Mouse (Mus musculus): ENCODE data around the gene Ppa2. TPM values are rescaled to one million over a fixed set of nuclear protein-coding genes. Genes with fewer than 3 reads are reported as not detected.

The Ppa2 gene
- total RNA-seq, 1 experiment: 44.1 TPM

DNA sequence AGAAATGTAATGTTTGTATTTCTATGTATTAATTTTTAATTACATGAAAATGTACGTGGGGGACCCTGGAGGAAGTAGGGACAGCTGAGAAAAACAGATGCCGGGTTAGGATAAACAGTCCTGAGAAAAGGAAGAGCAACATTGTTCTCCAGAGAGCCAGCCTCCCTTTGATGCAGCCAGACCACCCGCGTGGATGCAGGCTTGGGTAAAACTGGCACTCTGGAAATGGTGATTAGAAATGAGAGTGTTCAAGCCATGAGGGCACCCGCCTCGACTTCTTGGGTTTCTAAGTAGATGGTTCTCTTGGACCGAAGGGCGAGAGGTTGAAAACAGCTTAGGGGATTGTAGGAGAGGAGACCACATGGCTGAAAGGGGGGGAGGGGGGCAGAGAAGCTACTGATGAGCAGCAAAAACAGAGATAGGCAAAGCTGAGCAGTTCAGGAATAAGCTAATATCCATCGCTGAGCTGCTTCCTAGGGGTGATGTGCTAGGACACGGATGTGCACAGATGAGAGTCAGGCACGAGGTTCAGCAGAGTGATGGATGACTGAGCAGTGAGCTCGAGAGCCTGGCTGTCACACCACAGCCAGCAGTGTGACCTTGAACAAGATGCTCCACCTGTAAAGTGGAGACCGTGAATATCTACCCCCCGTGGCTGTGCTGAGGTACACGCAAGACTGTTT lies 21.4 kb downstream of the Ppa2 start:
- no peaks in the 10 kb centered on the region for H3K9me3 ChIP-seq (ENCODE audit: control insufficient read depth, insufficient read depth, low read depth, low read length)
- no peak overlapping the region for H3K27ac ChIP-seq (ENCODE audit: insufficient read depth, low read depth, low read length, poor library complexity, severe bottlenecking)
- no peak for DNase-seq (ENCODE audit: low read depth, low spot score)
- H3K9ac ChIP-seq (ENCODE audit: insufficient read depth, low read depth, low read length, poor library complexity, severe bottlenecking): no peak overlapping the region
- in situ Hi-C loops (cut with MboI; ENCODE audit: low sequenced_read_pairs in 2 of 2, unreplicated experiment in 2 of 2): no loop called here
- TF ChIP-seq CHD2 (IDR thresholded peaks at IDR 0.05; ENCODE audit: low read depth, low read length) (no peak), HCFC1 (IDR thresholded peaks at IDR 0.05; ENCODE audit: borderline replicate concordance, insufficient read depth, low read length) (no peak), ZC3H11A (IDR thresholded peaks at IDR 0.05; ENCODE audit: borderline replicate concordance, low read depth, low read length) (no peak), MAFK (IDR thresholded peaks at IDR 0.05; ENCODE audit: insufficient read depth, low read depth, low read length) (no peak), ZNF384 (IDR thresholded peaks at IDR 0.05; ENCODE audit: low read depth, low read length) (no peak)
- H3K4me1 ChIP-seq (ENCODE audit: control insufficient read depth in 2 of 2, insufficient read depth in 2 of 2, low read length in 2 of 2, poor library complexity in 1 of 2): peaks cover 0 to 2% of the 10 kb centered on the region in 2 experiments; a peak in 1 of 4 replicates
- H3K4me3 ChIP-seq (ENCODE audit: insufficient read depth in 1 of 2, low read depth in 1 of 2, low read length in 2 of 2, poor library complexity in 1 of 2, severe bottlenecking in 1 of 2): no peak overlapping the region
- peaks cover 5% of the 10 kb centered on the region for H3K36me3 ChIP-seq (ENCODE audit: control insufficient read depth, insufficient read depth, low read length, poor library complexity, severe bottlenecking)

DNA sequence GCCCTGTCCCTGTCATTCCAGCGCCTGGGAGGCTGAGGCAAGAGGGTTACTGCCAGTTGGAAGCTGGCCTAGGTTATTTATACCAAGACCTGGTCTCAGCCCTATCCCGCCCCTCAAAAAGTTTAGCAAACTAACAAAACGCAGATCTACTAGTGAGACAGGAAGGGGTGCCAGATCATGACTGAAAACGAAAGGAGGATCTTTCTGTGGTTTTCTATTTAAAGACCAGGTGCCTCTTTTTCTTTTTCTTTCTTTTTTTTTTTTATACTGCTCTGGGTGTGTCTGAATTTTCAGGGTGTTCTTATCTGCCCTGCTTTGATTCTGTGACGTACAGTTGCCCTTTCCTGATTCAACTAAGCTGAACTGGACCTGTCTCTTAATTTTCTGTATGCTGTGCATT lies 22.4 kb downstream of the Ppa2 start:
- no peaks in the 10 kb centered on the region for H3K9me3 ChIP-seq (ENCODE audit: control insufficient read depth, insufficient read depth, low read depth, low read length)
- no peak overlapping the region for H3K9ac ChIP-seq (ENCODE audit: insufficient read depth, low read depth, low read length, poor library complexity, severe bottlenecking)
- TF ChIP-seq HCFC1 (IDR thresholded peaks at IDR 0.05; ENCODE audit: borderline replicate concordance, insufficient read depth, low read length): no peak
- no peak for TF ChIP-seq ZC3H11A (IDR thresholded peaks at IDR 0.05; ENCODE audit: borderline replicate concordance, low read depth, low read length)
- TF ChIP-seq MAFK (IDR thresholded peaks at IDR 0.05; ENCODE audit: insufficient read depth, low read depth, low read length): no peak
- no peak for TF ChIP-seq ZNF384 (IDR thresholded peaks at IDR 0.05; ENCODE audit: low read depth, low read length)
- TF ChIP-seq CHD2 (IDR thresholded peaks at IDR 0.05; ENCODE audit: low read depth, low read length): no peak
- in situ Hi-C loops (cut with MboI; ENCODE audit: low sequenced_read_pairs in 2 of 2, unreplicated experiment in 2 of 2): no loop called here
- no peak overlapping the region for H3K4me3 ChIP-seq (ENCODE audit: insufficient read depth in 1 of 2, low read depth in 1 of 2, low read length in 2 of 2, poor library complexity in 1 of 2, severe bottlenecking in 1 of 2)
- H3K4me1 ChIP-seq (ENCODE audit: control insufficient read depth in 2 of 2, insufficient read depth in 2 of 2, low read length in 2 of 2, poor library complexity in 1 of 2): peaks cover 0 to 2% of the 10 kb centered on the region in 2 experiments; a peak in 1 of 4 replicates
- H3K27ac ChIP-seq (ENCODE audit: insufficient read depth, low read depth, low read length, poor library complexity, severe bottlenecking): no peak overlapping the region
- DNase-seq (ENCODE audit: low read depth, low spot score): no peak
- peaks cover 5% of the 10 kb centered on the region for H3K36me3 ChIP-seq (ENCODE audit: control insufficient read depth, insufficient read depth, low read length, poor library complexity, severe bottlenecking)

DNA sequence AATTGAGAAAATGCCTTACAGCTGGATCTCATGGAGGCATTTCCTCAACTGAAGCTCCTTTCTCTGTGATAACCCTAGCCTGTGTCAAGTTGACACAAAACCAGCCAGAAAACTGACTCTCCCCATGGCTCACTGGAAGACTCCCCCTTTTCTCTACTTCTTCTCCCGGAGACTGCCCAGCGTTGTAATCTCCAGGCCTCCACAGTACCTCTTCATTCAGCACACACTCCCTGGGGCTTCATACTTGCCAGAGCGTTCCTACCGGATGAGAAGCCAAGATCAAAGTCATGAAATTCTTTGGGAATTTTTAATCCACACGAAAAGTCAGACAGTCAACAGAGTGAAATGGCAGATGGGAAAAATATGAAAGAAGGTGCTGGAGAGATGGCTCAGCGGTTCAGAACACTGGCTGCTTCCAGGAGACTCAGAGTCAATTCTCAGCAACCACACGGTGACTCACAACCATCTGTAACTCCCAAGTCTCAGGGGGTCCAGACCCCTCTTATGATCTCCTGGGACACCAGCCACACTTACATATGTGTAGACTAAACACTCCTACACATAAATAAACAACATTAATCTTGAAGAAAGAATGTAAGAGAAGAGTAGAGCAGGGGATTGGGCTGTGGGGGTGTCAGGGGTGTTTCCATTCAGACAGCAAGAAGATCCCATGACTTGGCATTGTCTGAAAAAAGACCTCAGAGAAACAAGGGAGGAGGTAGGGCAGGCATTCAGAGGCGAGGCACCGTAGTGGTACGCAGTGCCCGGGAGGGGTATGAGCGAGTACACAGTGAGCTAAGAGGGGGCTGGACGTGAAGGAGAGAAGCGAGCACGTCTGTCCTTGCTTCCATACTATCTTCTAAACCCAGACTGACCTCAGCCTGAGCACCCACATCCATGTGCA lies 23.6 kb downstream of the Ppa2 start:
- H3K36me3 ChIP-seq (ENCODE audit: control insufficient read depth, insufficient read depth, low read length, poor library complexity, severe bottlenecking): peaks cover 5% of the 10 kb centered on the region
- H3K9me3 ChIP-seq (ENCODE audit: control insufficient read depth, insufficient read depth, low read depth, low read length): no peaks in the 10 kb centered on the region
- no peak for TF ChIP-seq ZC3H11A (IDR thresholded peaks at IDR 0.05; ENCODE audit: borderline replicate concordance, low read depth, low read length)
- in situ Hi-C loops (cut with MboI; ENCODE audit: low sequenced_read_pairs in 2 of 2, unreplicated experiment in 2 of 2): no loop called here
- H3K4me1 ChIP-seq (ENCODE audit: control insufficient read depth in 2 of 2, insufficient read depth in 2 of 2, low read length in 2 of 2, poor library complexity in 1 of 2): peaks cover 0 to 2% of the 10 kb centered on the region in 2 experiments; a peak in 1 of 4 replicates
- H3K4me3 ChIP-seq (ENCODE audit: insufficient read depth in 1 of 2, low read depth in 1 of 2, low read length in 2 of 2, poor library complexity in 1 of 2, severe bottlenecking in 1 of 2): no peak overlapping the region
- no peak for DNase-seq (ENCODE audit: low read depth, low spot score)
- no peak overlapping the region for H3K27ac ChIP-seq (ENCODE audit: insufficient read depth, low read depth, low read length, poor library complexity, severe bottlenecking)
- no peak overlapping the region for H3K9ac ChIP-seq (ENCODE audit: insufficient read depth, low read depth, low read length, poor library complexity, severe bottlenecking)

DNA sequence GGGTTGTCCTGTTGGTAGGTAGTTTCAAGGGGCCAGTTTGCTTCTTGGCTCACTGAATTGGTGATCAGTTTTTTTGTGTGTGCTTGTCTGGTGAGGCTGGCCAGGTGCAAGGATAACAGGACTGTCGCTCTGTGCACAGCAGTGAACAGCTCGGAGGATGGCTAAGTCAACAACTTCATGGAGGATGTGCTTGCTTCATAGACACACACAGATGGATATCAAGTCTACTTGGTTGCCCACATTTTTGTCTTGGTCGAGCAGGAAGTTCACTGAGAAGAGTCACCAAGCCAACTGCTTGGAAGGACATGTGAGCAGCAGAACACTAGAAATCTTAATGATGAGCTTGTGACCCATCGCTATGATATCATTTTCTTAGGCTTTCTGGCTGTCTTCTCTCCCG lies 24.8 kb downstream of the Ppa2 start:
- H3K4me1 ChIP-seq (ENCODE audit: control insufficient read depth in 2 of 2, insufficient read depth in 2 of 2, low read length in 2 of 2, poor library complexity in 1 of 2): peaks cover 0 to 6% of the 10 kb centered on the region in 2 experiments; a peak in 1 of 4 replicates
- DNase-seq (ENCODE audit: low read depth, low spot score): no peak
- TF ChIP-seq MAFK (IDR thresholded peaks at IDR 0.05; ENCODE audit: insufficient read depth, low read depth, low read length) (no peak), ZC3H11A (IDR thresholded peaks at IDR 0.05; ENCODE audit: borderline replicate concordance, low read depth, low read length) (no peak), ZNF384 (IDR thresholded peaks at IDR 0.05; ENCODE audit: low read depth, low read length) (no peak), CHD2 (IDR thresholded peaks at IDR 0.05; ENCODE audit: low read depth, low read length) (no peak), HCFC1 (IDR thresholded peaks at IDR 0.05; ENCODE audit: borderline replicate concordance, insufficient read depth, low read length) (no peak)
- peaks cover 10% of the 10 kb centered on the region for H3K36me3 ChIP-seq (ENCODE audit: control insufficient read depth, insufficient read depth, low read length, poor library complexity, severe bottlenecking)
- no peak overlapping the region for H3K27ac ChIP-seq (ENCODE audit: insufficient read depth, low read depth, low read length, poor library complexity, severe bottlenecking)
- H3K9ac ChIP-seq (ENCODE audit: insufficient read depth, low read depth, low read length, poor library complexity, severe bottlenecking): no peak overlapping the region
- H3K9me3 ChIP-seq (ENCODE audit: control insufficient read depth, insufficient read depth, low read depth, low read length): no peaks in the 10 kb centered on the region
- in situ Hi-C loops (cut with MboI; ENCODE audit: low sequenced_read_pairs in 2 of 2, unreplicated experiment in 2 of 2): no loop called here
- H3K4me3 ChIP-seq (ENCODE audit: insufficient read depth in 1 of 2, low read depth in 1 of 2, low read length in 2 of 2, poor library complexity in 1 of 2, severe bottlenecking in 1 of 2): no peak overlapping the region

Data from ES-E14 (cell line).